Mouse (Mus musculus) heart, embryonic 15.5 days (tissue): ENCODE measurements around the gene Tmem18. TPM values are rescaled to one million over a fixed set of nuclear protein-coding genes. Genes with fewer than 3 reads are reported as not detected.
A peak's percentile ranks its signal among the peaks of the same experiment; 100 is the strongest.

Experiments
- ATAC-seq: fragments of 200-750 bp; cut with Nextera tagmentation; replicated peaks from 2 replicates; pipeline ENCODE4 v1.8.0; 2017; ENCODE audit warnings: low read depth, moderate TSS enrichment; ENCODE audit not compliant: insufficient number of reproducible peaks, insufficient read depth, low FRiP score
- H3K27ac ChIP-seq: fragments of 300-500 bp; sonication (generic); 2 replicates; pipeline ENCODE4 v1.5.1; 2015; ENCODE audit warnings: mild to moderate bottlenecking, inconsistent platforms
- H3K27me3 ChIP-seq: fragments of 300-500 bp; sonication (generic); 2 replicates; pipeline ENCODE4 v1.6.1; 2015; ENCODE audit warnings: inconsistent platforms
- H3K36me3 ChIP-seq: fragments of 300-500 bp; sonication (generic); 2 replicates; pipeline ENCODE4 v1.6.1; 2015; ENCODE audit warnings: mild to moderate bottlenecking, inconsistent platforms
- H3K4me1 ChIP-seq: fragments of 300-500 bp; sonication (generic); replicated peaks from 2 replicates; pipeline ENCODE4 v1.6.1; 2015; ENCODE audit warnings: inconsistent platforms
- H3K4me2 ChIP-seq: fragments of 300-500 bp; sonication (generic); 2 replicates; pipeline ENCODE4 v1.6.1; 2015; ENCODE audit warnings: inconsistent platforms, mild to moderate bottlenecking, moderate library complexity
- H3K4me3 ChIP-seq: fragments of 300-500 bp; sonication (generic); 2 replicates; pipeline ENCODE4 v1.5.1; 2015; ENCODE audit warnings: mild to moderate bottlenecking, inconsistent platforms
- H3K9ac ChIP-seq: fragments of 300-500 bp; sonication (generic); 2 replicates; pipeline ENCODE4 v1.6.1; 2015; ENCODE audit warnings: mild to moderate bottlenecking, inconsistent platforms
- H3K9me3 ChIP-seq: fragments of 300-500 bp; sonication (generic); replicated peaks from 2 replicates; pipeline ENCODE4 v1.6.1; 2016; ENCODE audit warnings: inconsistent platforms
- WGBS: fragments of 180-500 bp; shearing (Covaris S2); methylation state at CpG from one replicate; pipeline ENCODE4 v1.1.7; 2015; ENCODE audit warnings: mixed read lengths; 5-methylcytosine and 5-hydroxymethylcytosine counted together
- polyA plus RNA-seq: library from polyadenylated mRNA; unstranded; fragments of >200 nt; fragmentation: Nextera tagmentation; extraction: Ambion mirVana; gene quantifications from 2 replicates; pipeline ENCODE4 v1.2.1, GENCODE M21; 2015

Gene Tmem18
- polyA plus RNA-seq, result 12.8 and 16.7 TPM in 2 replicates

DNA sequence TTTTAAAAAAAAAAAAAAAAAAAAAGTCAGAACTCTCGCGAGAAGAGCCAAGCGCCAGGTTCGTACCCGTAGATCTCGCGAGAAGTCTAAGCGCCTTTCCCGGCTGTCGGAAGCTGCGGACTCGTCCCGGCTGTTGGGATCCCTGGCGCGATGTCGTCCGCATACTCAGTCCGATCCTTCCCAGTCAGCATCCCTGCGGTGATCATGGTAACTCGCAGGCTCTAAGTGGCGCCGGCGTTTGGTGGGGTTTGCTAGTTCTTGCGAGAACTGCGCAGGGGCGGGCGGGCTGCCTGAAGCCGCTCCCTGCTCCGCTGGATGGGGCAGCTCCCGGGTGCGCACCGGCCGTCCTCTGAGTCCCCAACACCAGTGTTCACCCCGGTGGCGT, at the start of gene Tmem18:
Gene Tmem18, plus strand, starts transcription at position 71 of the 385 bp plus-strand sequence.
- Histone ChIP-seq H3K4me3 (peak within 1 kb of the TSS; percentile 77), H3K36me3 (peaks cover 17% of the 10 kb centered on the region; the same call in 1 of the 2 replicates), H3K9ac (peak within 1 kb of the TSS; percentile 80), H3K27ac (peak within 1 kb of the TSS; percentile 87), H3K27me3 (no peaks in the 10 kb centered on the region; the same call in 1 of the 2 replicates), H3K9me3 (no peaks in the 10 kb centered on the region), H3K4me1 (peaks cover 11% of the 10 kb centered on the region), H3K4me2 (peak within 1 kb of the TSS; percentile 84)
- under 1% methylated on average over 35 of the region's 35 CpGs for WGBS
- peak; percentile 89 for ATAC-seq

DNA sequence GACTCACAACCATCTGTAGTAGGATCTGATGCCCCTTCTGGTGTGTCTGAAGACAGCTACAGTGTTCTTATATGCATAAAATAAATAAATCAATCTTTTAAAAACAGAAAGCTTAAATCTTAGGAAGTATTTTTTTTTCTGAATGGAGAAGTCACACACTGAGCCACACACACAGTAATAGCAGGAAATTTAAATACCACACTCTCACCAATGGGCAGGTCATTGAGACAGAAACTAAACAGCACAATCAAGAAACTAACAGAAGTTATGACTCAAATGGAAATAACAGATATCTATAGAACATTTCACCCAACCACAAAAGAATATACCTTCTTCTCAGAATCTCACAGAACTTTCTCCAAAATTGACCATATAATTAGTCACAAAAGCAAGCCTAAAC, 26.9 kb upstream of the Tmem18 start:
- no peak overlapping the region for H3K9ac ChIP-seq
- H3K9me3 ChIP-seq, result no peaks in the 10 kb centered on the region
- H3K4me3 ChIP-seq, result no peak overlapping the region
- no peaks in the 10 kb centered on the region for H3K36me3 ChIP-seq
- no peaks in the 10 kb centered on the region for H3K4me1 ChIP-seq
- no peak overlapping the region for H3K27ac ChIP-seq
- no peak overlapping the region for H3K4me2 ChIP-seq
- no peaks in the 10 kb centered on the region for H3K27me3 ChIP-seq
- ATAC-seq, result no peak

DNA sequence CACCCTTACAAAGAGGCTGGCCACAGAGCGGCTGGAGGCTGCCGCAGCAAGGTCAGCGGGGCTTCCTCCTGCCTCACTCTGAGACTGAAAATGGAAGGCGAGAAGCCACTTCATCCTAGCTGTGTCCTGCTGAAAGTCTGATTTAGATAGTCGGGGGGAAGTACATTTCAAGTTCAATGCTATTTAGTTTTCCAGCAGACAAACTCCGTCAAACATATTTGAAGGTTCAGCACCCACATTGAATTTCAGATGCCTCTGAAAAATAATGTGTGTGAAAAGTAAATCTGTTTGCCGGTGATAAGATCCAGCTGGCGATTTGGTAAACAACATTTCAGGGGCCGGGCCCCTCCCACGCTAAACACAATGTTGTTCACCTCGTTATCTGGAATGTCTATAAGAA, 22.8 kb upstream of the Tmem18 start:
- no peak for ATAC-seq

DNA sequence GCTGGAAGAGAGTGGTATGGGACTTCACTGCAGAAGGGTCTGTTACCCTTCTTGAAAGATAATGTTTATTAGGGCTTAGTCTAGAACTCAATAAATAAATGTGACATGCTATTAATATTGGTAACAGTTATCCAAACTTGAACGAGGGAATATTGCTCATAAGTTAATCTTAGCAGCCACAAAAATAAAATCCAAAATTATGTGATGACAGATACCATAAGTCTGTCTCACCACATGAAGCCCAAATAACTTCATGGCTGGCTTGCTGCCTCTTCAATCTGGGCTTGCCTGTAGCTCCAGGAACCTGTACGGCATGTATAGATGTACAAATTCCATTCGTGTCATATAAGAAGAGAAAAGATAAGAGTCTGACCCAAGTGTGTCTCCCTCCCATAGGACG, 12.2 kb upstream of the Tmem18 start:
- WGBS, result 56% methylated on average over 4 of the region's 4 CpGs
- no peaks in the 10 kb centered on the region for H3K27me3 ChIP-seq
- H3K9me3 ChIP-seq, result no peaks in the 10 kb centered on the region
- H3K4me3 ChIP-seq, result no peak overlapping the region
- no peak overlapping the region for H3K4me2 ChIP-seq
- H3K27ac ChIP-seq, result no peak overlapping the region
- ATAC-seq, result no peak
- H3K4me1 ChIP-seq, result no peaks in the 10 kb centered on the region
- H3K9ac ChIP-seq, result no peak overlapping the region
- H3K36me3 ChIP-seq, result no peaks in the 10 kb centered on the region

More for the DNA sequence above, 22.8 kb upstream of the Tmem18 start:
- WGBS, result 22% methylated on average over 11 of the region's 11 CpGs
- H3K4me3 ChIP-seq, result no peak overlapping the region
- H3K36me3 ChIP-seq, result no peaks in the 10 kb centered on the region
- no peaks in the 10 kb centered on the region for H3K9me3 ChIP-seq
- H3K27me3 ChIP-seq, result no peaks in the 10 kb centered on the region
- no peak overlapping the region for H3K27ac ChIP-seq
- H3K4me2 ChIP-seq, result 0 out of 2 replicates have a peak overlapping the region, but pooled peaks have one; percentile 6
- H3K9ac ChIP-seq, result no peak overlapping the region
- H3K4me1 ChIP-seq, result no peaks in the 10 kb centered on the region

DNA sequence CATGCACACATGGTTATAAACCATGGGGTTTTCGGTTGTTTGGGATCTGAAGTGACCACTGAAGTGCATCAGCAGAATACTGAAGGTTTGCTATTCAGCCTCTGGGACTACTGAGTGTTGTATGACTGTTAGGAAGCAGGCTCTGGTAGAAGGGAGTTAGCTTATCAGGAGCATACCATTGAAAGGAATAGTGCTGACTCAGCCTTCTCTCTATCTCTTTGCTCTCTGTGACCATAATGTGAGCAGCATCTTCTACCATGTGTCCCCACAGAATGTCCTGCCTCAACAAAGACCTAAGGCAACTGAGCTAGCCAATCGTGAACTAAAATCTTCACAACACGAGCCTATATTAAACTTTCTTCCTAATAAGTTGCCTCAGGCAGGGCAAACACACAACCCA, 8.3 kb upstream of the Tmem18 start:
- H3K36me3 ChIP-seq, result no peaks in the 10 kb centered on the region
- H3K4me3 ChIP-seq, result no peak overlapping the region
- ATAC-seq, result no peak
- no peaks in the 10 kb centered on the region for H3K9me3 ChIP-seq
- WGBS, result 75% methylated on average over 3 of the region's 3 CpGs
- no peak overlapping the region for H3K9ac ChIP-seq
- H3K4me1 ChIP-seq, result no peaks in the 10 kb centered on the region
- no peak overlapping the region for H3K4me2 ChIP-seq
- H3K27me3 ChIP-seq, result no peaks in the 10 kb centered on the region
- H3K27ac ChIP-seq, result no peak overlapping the region

DNA sequence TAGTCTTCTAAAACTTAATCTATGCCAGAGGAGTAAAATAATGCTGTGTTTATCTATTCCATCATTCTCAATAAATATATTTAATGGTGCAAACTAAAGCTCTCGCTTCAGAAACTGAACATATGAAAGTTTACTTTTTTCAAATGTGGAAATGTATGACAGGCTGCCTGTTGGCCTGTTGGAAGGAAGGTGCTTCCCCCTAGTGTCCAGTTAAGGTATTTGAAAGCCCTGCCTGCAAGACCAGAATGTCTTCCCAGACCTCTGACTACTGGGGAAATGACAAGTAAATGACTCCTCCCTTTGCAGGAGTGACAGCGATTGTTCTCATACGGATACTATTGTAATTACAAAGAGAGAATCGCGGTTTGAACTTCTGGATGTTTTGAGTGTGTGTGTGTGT, 6.2 kb upstream of the Tmem18 start:
- 11% methylated on average over 5 of the region's 5 CpGs for WGBS
- Histone ChIP-seq H3K4me3 (no peak overlapping the region), H3K9me3 (no peaks in the 10 kb centered on the region), H3K9ac (no peak overlapping the region), H3K4me2 (no peak overlapping the region), H3K36me3 (no peaks in the 10 kb centered on the region), H3K4me1 (no peaks in the 10 kb centered on the region), H3K27me3 (no peaks in the 10 kb centered on the region; the same call in 1 of the 2 replicates), H3K27ac (no peak overlapping the region)
- no peak for ATAC-seq

DNA sequence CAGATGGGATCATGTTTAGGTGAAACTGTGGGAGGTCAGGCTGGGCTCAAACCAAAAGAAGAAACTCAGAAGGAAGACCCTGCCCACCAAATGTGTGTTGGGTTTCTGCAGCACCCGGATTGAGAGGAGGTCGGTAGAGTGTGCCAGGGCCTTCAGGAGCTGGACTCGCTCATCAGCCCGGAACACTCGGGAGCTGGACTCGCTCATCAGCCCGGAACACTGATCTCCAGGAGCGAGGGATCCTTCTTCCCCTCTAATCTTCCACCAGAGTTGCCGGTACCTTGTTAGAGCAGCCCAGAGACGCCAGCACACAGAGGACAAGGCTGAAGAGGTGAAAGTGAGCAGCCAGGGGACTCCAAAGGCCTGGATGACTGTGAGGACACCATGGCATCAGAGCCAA, 2.9 kb upstream of the Tmem18 start:
- H3K27ac ChIP-seq, result no peak overlapping the region
- no peaks in the 10 kb centered on the region for H3K9me3 ChIP-seq
- H3K4me1 ChIP-seq, result peaks cover 11% of the 10 kb centered on the region
- no peaks in the 10 kb centered on the region for H3K36me3 ChIP-seq
- no peak overlapping the region for H3K4me2 ChIP-seq
- ATAC-seq, result no peak
- no peak overlapping the region for H3K9ac ChIP-seq
- H3K27me3 ChIP-seq, result no peaks in the 10 kb centered on the region; the same call in 1 of the 2 replicates
- no peak overlapping the region for H3K4me3 ChIP-seq
- 75% methylated on average over 10 of the region's 10 CpGs for WGBS

DNA sequence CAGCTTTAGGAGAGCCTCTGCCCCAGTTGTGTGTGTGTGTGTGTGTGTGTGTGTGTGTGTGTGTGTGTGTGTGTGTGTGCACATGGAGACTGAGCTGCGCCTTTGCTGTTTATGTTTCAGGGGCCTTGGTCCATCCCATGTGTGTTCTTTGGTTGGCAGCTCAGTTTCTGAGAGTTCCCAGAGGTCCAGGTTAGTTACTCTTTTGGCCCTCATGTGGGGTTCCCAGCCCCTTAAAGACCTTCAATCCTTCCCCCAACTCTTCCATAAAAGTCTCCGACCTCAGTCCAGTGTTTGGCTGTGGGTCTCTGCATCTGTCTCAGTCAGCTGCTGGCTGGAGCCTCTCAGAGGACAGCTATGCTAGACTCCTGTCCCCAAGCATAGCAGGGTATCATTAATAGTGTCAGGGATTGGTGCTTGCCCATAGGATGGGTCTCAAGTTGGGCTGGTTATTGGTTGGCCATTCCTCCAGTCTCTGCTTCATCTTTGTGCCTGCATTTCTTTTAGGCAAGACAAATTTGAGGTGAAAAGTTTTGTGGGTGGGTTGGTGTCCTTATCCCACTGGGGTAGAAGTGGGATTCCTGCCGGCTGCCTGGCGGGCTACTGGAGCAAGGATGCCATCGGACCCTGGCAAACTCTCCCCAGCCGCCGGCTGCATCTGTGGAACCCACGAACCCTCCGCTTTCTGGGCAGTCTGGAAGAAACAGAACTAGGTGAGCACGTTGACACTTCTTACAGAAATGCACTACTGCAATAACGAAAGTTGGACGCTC, 455 bp upstream of the Tmem18 start:
- no peaks in the 10 kb centered on the region; the same call in 1 of the 2 replicates for H3K27me3 ChIP-seq
- H3K27ac ChIP-seq, result peak overlapping the region; percentile 87
- peak overlapping the region; percentile 84 for H3K4me2 ChIP-seq
- no peak for ATAC-seq
- 13% methylated on average over 12 of the region's 12 CpGs for WGBS
- H3K4me3 ChIP-seq, result peak overlapping the region; percentile 77
- peaks cover 12% of the 10 kb centered on the region; the same call in 1 of the 2 replicates for H3K36me3 ChIP-seq
- peaks cover 11% of the 10 kb centered on the region for H3K4me1 ChIP-seq
- H3K9ac ChIP-seq, result peak overlapping the region; percentile 80
- H3K9me3 ChIP-seq, result no peaks in the 10 kb centered on the region

DNA sequence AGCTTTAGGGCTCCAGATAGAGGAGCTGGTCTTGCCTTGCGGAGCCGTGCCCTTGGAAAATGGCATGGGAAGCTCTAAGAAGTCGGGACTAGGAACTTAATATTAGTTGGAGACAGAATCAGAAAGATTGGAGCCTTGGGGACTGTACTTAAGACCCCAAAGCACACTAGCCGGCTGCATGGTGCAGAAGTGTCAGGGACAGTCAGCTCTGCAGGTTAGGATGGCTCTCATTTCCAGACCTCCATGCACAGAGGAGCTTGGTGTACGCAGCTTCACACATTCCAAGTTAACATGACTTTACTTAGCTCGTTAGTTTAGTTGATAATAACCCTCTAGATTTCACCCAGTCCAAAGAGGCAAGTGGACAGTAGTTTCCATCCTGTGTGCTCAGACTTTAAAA, 637 bp downstream of the Tmem18 start:
- Histone ChIP-seq H3K4me1 (peaks cover 11% of the 10 kb centered on the region), H3K36me3 (peaks cover 19% of the 10 kb centered on the region; the same call in 1 of the 2 replicates), H3K27ac (peak overlapping the region; percentile 87), H3K9me3 (no peaks in the 10 kb centered on the region), H3K4me2 (peak overlapping the region; percentile 84), H3K4me3 (peak overlapping the region; percentile 77), H3K27me3 (no peaks in the 10 kb centered on the region; the same call in 1 of the 2 replicates), H3K9ac (peak overlapping the region; percentile 80)
- no peak for ATAC-seq
- 9% methylated on average over 6 of the region's 6 CpGs for WGBS

DNA sequence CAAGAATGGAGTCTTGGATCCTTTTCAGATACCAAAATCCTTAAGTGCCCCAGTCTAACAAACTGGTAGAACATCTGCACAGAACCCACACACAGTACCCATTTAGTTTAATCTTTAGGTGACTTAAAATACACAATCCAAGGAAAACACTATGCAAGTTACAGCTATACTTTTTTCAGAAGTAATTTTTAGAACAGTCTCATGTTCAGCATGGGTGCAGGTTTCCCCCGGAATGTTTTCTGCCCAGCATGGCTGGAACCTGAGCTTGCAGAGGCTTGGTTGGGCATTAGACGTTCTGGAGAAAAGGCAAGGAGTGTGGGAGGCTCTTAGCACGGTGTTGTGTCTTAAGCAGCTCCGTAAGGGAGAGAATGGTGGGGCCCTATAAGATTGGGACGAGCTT, 7.6 kb downstream of the Tmem18 start:
- no peak overlapping the region for H3K27ac ChIP-seq
- H3K9me3 ChIP-seq, result no peaks in the 10 kb centered on the region
- H3K27me3 ChIP-seq, result no peaks in the 10 kb centered on the region
- H3K36me3 ChIP-seq, result peaks cover 34% of the 10 kb centered on the region; the same call in 1 of the 2 replicates
- no peak overlapping the region for H3K9ac ChIP-seq
- no peaks in the 10 kb centered on the region for H3K4me1 ChIP-seq
- H3K4me2 ChIP-seq, result no peak overlapping the region
- H3K4me3 ChIP-seq, result no peak overlapping the region
- ATAC-seq, result no peak
- 89% methylated on average over 5 of the region's 5 CpGs for WGBS

DNA sequence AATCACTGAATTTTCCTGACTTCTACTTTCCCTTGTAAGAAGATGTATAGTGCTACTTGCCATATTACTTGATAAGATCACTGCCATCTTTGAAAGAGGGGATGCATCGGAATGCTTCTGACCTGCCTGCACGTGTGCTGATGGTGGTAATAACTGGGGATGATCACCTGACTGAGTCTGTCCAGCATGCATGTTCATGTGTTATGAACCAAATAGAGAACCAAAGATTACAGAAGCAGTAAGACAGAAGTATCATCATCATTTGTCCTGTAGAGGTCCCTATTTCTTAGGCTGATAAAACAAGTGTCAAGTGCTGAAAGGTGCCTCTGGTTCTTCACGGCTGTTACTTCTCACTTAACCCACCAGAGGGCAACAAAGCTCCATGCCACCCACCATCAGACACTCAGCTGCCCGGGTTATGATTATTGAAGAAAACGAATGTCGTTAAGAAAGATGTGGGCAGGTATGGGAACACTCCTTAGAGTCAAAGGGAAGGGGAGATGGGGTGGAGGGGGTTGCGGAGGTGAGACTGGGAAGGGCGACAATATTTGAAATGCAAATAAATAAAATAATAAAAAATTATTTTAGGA, 12.7 kb downstream of the Tmem18 start:
- H3K4me1 ChIP-seq, result no peaks in the 10 kb centered on the region
- H3K27me3 ChIP-seq, result no peaks in the 10 kb centered on the region
- H3K4me2 ChIP-seq, result no peak overlapping the region
- ATAC-seq, result no peak
- no peaks in the 10 kb centered on the region for H3K9me3 ChIP-seq
- 41% methylated on average over 8 of the region's 8 CpGs for WGBS
- no peak overlapping the region for H3K27ac ChIP-seq
- no peak overlapping the region for H3K4me3 ChIP-seq
- no peaks in the 10 kb centered on the region for H3K36me3 ChIP-seq
- H3K9ac ChIP-seq, result no peak overlapping the region
